Mouse (Mus musculus) ES-Bruce4 (cell line): ENCODE data around the gene Rbm47.

Experiments used
- CTCF ChIP-seq: IDR thresholded peaks from one replicate; pipeline ENCODE4 v1.8.1; 2011; ENCODE audit warnings: low read depth, low read length
- EP300 ChIP-seq: IDR thresholded peaks from 2 replicates; pipeline ENCODE4 v1.6.1; 2011; ENCODE audit warnings: low read depth, low read length; ENCODE audit not compliant: insufficient read depth
- POLR2A ChIP-seq: IDR thresholded peaks from one replicate; pipeline ENCODE4 v1.8.1; 2011; ENCODE audit warnings: low read length; ENCODE audit not compliant: insufficient read depth

GRCm38 (mm10) chr5:66073604-66074164, 99.2 kb downstream of the Rbm47 start:
- TF ChIP-seq EP300: no peak
- no peak for TF ChIP-seq POLR2A
- TF ChIP-seq CTCF: no peak
